Mouse (Mus musculus): ENCODE results near the gene Xpo6. TPM values are rescaled to one million over a fixed set of nuclear protein-coding genes. Genes with fewer than 3 reads are reported as not detected.

Gene Xpo6
- polyA plus RNA-seq, 1 experiment from 2014 or later, result 51.5 TPM

DNA sequence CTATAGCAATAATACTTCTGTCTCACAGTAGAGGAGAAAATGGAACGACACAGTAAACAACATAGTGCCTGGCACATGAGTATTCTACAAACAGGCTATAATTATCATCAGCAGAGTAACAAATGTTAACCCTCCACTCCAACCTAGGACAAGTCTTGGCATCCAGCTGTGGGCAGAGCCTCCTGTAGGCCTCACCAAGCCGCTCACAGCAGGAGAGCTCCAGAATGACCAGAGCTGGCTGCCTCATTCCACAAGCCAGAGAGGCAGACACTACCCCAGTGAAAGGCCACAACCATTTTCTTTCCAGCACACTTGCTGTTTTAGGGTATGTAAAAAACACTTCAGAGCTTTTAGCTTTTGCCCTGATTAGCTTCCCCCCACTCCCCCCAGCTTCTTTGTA, 72.6 kb downstream of the Xpo6 start:
- no peak overlapping the region for H3K4me2 ChIP-seq (replicated peaks)
- H3K36me3 ChIP-seq, result peaks cover 59% of the 10 kb centered on the region
- no peaks in the 10 kb centered on the region for H3K9me3 ChIP-seq (replicated peaks)
- no peaks in the 10 kb centered on the region for H3K4me1 ChIP-seq
- 83% methylated on average over 2 of the region's 2 CpGs for WGBS
- no peak overlapping the region for H3K4me3 ChIP-seq (replicated peaks)
- no peak overlapping the region for H3K9ac ChIP-seq
- H3K27me3 ChIP-seq, result no peaks in the 10 kb centered on the region
- no peak for ATAC-seq (ENCODE audit: insufficient number of reproducible peaks, low FRiP score, low TSS enrichment, low read depth)
- no peak overlapping the region for H3K27ac ChIP-seq (replicated peaks)

GRCm38 (mm10) chr7:126126502-126126901, 73.8 kb downstream of the Xpo6 start:
- ATAC-seq (ENCODE audit: insufficient number of reproducible peaks, low FRiP score, low TSS enrichment, low read depth), result no peak
- H3K27ac ChIP-seq (replicated peaks), result no peak overlapping the region

GRCm38 (mm10) chr7:126121533-126121932, 78.8 kb downstream of the Xpo6 start:
- ATAC-seq (ENCODE audit: insufficient number of reproducible peaks, low FRiP score, low TSS enrichment, low read depth), result 0 out of 2 replicates have a peak, but pooled peaks have one; percentile 34
- H3K4me1 ChIP-seq, result no peaks in the 10 kb centered on the region

More at GRCm38 (mm10) chr7:126126502-126126901, 73.8 kb downstream of the Xpo6 start:
- Histone ChIP-seq H3K4me2 (replicated peaks) (no peak overlapping the region), H3K27me3 (no peaks in the 10 kb centered on the region), H3K36me3 (peaks cover 63% of the 10 kb centered on the region), H3K4me3 (replicated peaks) (no peak overlapping the region), H3K4me1 (no peaks in the 10 kb centered on the region), H3K9ac (no peak overlapping the region), H3K9me3 (replicated peaks) (no peaks in the 10 kb centered on the region)
- WGBS, result 84% methylated on average over 3 of the region's 3 CpGs

GRCm38 (mm10) chr7:126119819-126120218, 80.5 kb downstream of the Xpo6 start:
- H3K4me1 ChIP-seq, result no peaks in the 10 kb centered on the region
- 52% methylated on average over 6 of the region's 6 CpGs for WGBS
- no peak for ATAC-seq (ENCODE audit: insufficient number of reproducible peaks, low FRiP score, low TSS enrichment, low read depth)
- peaks cover 64% of the 10 kb centered on the region for H3K36me3 ChIP-seq
- no peaks in the 10 kb centered on the region for H3K9me3 ChIP-seq (replicated peaks)
- no peak overlapping the region for H3K4me3 ChIP-seq (replicated peaks)
- H3K27ac ChIP-seq (replicated peaks), result no peak overlapping the region
- H3K4me2 ChIP-seq (replicated peaks), result no peak overlapping the region
- no peaks in the 10 kb centered on the region for H3K27me3 ChIP-seq
- no peak overlapping the region for H3K9ac ChIP-seq

More at GRCm38 (mm10) chr7:126121533-126121932, 78.8 kb downstream of the Xpo6 start:
- no peak overlapping the region for H3K4me3 ChIP-seq (replicated peaks)
- 83% methylated on average over 4 of the region's 4 CpGs for WGBS
- H3K9me3 ChIP-seq (replicated peaks), result no peaks in the 10 kb centered on the region
- H3K4me2 ChIP-seq (replicated peaks), result no peak overlapping the region
- no peak overlapping the region for H3K27ac ChIP-seq (replicated peaks)
- no peak overlapping the region for H3K9ac ChIP-seq
- peaks cover 60% of the 10 kb centered on the region for H3K36me3 ChIP-seq
- no peaks in the 10 kb centered on the region for H3K27me3 ChIP-seq

DNA sequence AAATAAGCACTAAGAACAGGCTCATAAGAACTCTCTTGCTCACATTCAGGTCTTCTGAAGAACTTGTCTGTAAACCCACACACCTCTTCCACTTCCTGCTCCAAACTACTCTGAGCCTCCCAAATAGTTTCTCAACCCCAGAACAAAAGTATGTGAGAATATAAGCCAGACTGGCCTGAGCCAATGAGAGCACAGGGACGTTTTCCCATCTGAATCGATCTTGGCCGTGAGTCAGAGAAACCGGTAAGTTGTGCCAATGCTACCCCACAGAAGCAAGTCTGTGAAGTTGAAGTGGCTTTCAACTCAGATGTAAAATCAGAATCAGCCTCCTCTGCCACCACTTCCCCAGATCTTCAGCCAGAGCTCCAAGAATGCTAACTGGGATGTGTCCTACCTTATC, 87.0 kb downstream of the Xpo6 start:
- H3K4me2 ChIP-seq (replicated peaks), result no peak overlapping the region
- H3K9ac ChIP-seq, result no peak overlapping the region
- H3K27me3 ChIP-seq, result no peaks in the 10 kb centered on the region
- H3K36me3 ChIP-seq, result peaks cover 61% of the 10 kb centered on the region
- H3K4me3 ChIP-seq (replicated peaks), result no peak overlapping the region
- ATAC-seq (ENCODE audit: insufficient number of reproducible peaks, low FRiP score, low TSS enrichment, low read depth), result no peak
- no peaks in the 10 kb centered on the region for H3K4me1 ChIP-seq
- H3K27ac ChIP-seq (replicated peaks), result no peak overlapping the region
- WGBS, result 64% methylated on average over 4 of the region's 4 CpGs
- no peaks in the 10 kb centered on the region for H3K9me3 ChIP-seq (replicated peaks)

- Histone ChIP-seq H3K36me3 (peaks cover 81% of the 10 kb centered on the region), H3K27me3 (no peaks in the 10 kb centered on the region)
- no peak for ATAC-seq (ENCODE audit: insufficient number of reproducible peaks, low FRiP score, low TSS enrichment, low read depth)
Measured at GRCm38 (mm10) chr7:126111230-126111629, 89.1 kb downstream of the Xpo6 start.

DNA sequence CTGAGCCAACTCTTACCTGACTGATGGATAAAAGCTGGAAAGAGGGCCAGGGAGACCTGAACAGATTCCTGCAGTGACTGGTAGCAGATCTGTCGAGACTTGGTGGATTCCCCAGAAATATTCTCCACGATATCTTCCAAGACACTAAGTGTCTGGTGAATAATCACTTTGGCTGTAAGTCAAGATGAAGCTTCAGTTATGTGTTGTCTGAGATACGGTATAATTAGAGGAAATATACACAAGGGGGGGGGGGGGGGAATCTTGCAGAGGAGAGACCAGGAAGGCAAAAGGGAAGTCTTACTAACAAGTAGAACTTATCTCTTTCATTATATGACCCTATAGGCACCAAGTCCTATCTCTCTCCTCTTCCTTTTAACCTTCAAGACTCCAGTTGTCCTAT, 90.4 kb downstream of the Xpo6 start:
- Histone ChIP-seq H3K4me3 (replicated peaks) (no peak overlapping the region), H3K9ac (no peak overlapping the region), H3K9me3 (replicated peaks) (no peaks in the 10 kb centered on the region), H3K27me3 (no peaks in the 10 kb centered on the region), H3K4me2 (replicated peaks) (no peak overlapping the region), H3K36me3 (peaks cover 83% of the 10 kb centered on the region), H3K27ac (replicated peaks) (no peak overlapping the region), H3K4me1 (no peaks in the 10 kb centered on the region)
- 84% methylated on average over 3 of the region's 3 CpGs for WGBS
- ATAC-seq (ENCODE audit: insufficient number of reproducible peaks, low FRiP score, low TSS enrichment, low read depth), result no peak

More at GRCm38 (mm10) chr7:126111230-126111629, 89.1 kb downstream of the Xpo6 start:
- Histone ChIP-seq H3K9ac (no peak overlapping the region), H3K4me2 (replicated peaks) (no peak overlapping the region), H3K27ac (replicated peaks) (no peak overlapping the region), H3K4me3 (replicated peaks) (no peak overlapping the region), H3K9me3 (replicated peaks) (no peaks in the 10 kb centered on the region), H3K4me1 (no peaks in the 10 kb centered on the region)
- 73% methylated on average over 2 of the region's 2 CpGs for WGBS

DNA sequence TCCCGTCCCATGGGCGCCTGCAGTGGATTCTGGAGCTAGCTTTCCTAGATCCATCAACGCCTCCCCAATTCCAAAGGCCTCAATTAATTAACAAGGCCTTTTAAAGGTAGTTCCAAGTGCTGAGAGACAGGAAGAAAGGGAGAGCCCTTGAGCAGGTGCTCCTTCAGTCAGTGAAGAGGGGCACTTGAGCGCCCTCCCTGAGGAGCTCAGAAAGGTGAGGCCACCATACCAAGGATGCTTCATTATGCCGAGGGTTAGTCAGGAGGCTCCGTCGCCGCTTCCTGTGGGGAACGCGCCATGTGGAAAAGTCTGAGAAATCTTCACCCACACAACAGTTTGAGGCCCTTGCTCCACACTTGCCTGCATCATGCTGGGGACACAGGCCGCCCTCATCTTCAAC, 99.9 kb downstream of the Xpo6 start:
- Histone ChIP-seq H3K4me1 (no peaks in the 10 kb centered on the region), H3K9ac (no peak overlapping the region), H3K4me3 (replicated peaks) (no peak overlapping the region), H3K36me3 (peaks cover 65% of the 10 kb centered on the region), H3K27me3 (no peaks in the 10 kb centered on the region), H3K4me2 (replicated peaks) (no peak overlapping the region), H3K27ac (replicated peaks) (no peak overlapping the region), H3K9me3 (replicated peaks) (no peaks in the 10 kb centered on the region)
- WGBS, result 94% methylated on average over 11 of the region's 11 CpGs
- ATAC-seq (ENCODE audit: insufficient number of reproducible peaks, low FRiP score, low TSS enrichment, low read depth), result no peak

GRCm38 (mm10) chr7:126099835-126100234, 100.5 kb downstream of the Xpo6 start:
- 93% methylated on average over 2 of the region's 2 CpGs for WGBS
- H3K9me3 ChIP-seq (replicated peaks), result no peaks in the 10 kb centered on the region
- H3K9ac ChIP-seq, result no peak overlapping the region
- ATAC-seq (ENCODE audit: insufficient number of reproducible peaks, low FRiP score, low TSS enrichment, low read depth), result no peak
- H3K27me3 ChIP-seq, result no peaks in the 10 kb centered on the region
- peaks cover 60% of the 10 kb centered on the region for H3K36me3 ChIP-seq
- H3K4me1 ChIP-seq, result no peaks in the 10 kb centered on the region
- H3K4me3 ChIP-seq (replicated peaks), result no peak overlapping the region
- H3K4me2 ChIP-seq (replicated peaks), result no peak overlapping the region
- no peak overlapping the region for H3K27ac ChIP-seq (replicated peaks)

DNA sequence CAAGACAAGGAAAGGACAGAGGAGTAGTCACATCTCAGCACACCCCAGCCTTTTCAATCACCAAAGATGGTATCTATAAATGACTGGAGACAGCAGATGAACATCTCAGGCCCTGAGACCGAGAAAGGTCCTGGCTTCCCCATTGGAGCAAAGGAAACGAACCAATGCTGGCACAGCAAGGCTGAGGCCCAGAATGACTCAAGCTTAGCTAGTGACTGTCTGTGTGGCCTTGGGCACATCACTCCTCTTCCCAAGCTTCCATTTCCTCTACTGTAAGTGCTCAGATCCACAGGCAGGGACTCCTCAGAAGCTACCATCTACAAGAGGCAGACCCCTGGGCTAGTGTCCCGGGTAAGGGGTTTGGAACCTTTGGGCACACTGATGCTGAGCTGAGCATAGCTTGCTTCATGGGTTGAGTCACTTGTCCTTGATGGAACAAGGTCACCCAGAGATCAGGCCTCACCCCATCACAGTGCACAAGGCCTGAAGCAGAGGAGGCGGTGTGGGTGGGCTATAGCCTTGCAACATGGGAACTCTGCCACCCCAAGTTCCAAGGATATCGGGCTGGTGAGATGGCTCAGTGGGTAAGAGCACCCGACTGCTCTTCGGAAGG, 101.0 kb downstream of the Xpo6 start:
- Histone ChIP-seq H3K9ac (no peak overlapping the region), H3K9me3 (replicated peaks) (no peaks in the 10 kb centered on the region), H3K27me3 (no peaks in the 10 kb centered on the region), H3K27ac (replicated peaks) (no peak overlapping the region), H3K4me2 (replicated peaks) (no peak overlapping the region), H3K4me1 (no peaks in the 10 kb centered on the region), H3K4me3 (replicated peaks) (no peak overlapping the region), H3K36me3 (peaks cover 54% of the 10 kb centered on the region)
- no peak for ATAC-seq (ENCODE audit: insufficient number of reproducible peaks, low FRiP score, low TSS enrichment, low read depth)
- 97% methylated on average over 7 of the region's 7 CpGs for WGBS

DNA sequence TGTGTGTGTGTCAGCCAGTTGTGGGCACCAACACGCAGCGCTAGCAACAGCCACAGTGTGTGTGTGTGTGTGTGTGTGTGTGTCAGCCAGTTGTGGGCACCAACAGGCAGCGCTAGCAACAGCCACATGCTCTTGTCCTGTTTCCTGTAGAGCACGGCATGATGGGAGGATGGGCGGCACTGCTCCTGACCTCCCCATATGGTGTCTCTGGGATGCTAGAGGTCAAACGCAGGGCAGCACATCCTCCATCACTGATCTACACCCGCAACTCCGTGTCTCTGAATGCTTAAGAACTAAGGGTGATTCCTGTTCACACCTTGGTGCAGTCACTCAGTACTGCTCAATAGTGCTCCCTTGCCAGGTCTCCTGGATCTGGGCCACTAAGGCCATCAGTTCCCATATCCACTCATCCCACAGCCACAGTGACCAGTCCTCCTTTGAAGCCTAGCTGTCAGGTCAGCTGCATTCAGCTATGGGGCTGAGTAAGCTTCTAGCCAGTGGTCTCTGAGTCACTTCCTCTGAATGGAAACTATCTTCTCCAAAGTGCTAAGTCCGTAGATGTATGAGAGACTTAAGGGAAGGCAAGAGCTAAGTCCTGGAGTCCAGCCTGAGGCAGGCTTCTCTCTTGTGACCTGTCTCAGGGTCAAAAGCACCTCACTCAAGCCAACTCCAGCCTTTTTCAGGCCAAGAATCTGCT, 102.9 kb downstream of the Xpo6 start:
- Histone ChIP-seq H3K36me3 (peaks cover 41% of the 10 kb centered on the region), H3K9ac (no peak overlapping the region), H3K9me3 (replicated peaks) (no peaks in the 10 kb centered on the region), H3K4me2 (replicated peaks) (no peak overlapping the region), H3K4me1 (no peaks in the 10 kb centered on the region), H3K4me3 (replicated peaks) (no peak overlapping the region), H3K27me3 (no peaks in the 10 kb centered on the region), H3K27ac (replicated peaks) (no peak overlapping the region)
- ATAC-seq (ENCODE audit: insufficient number of reproducible peaks, low FRiP score, low TSS enrichment, low read depth), result no peak
- WGBS, result 80% methylated on average over 7 of the region's 9 CpGs

DNA sequence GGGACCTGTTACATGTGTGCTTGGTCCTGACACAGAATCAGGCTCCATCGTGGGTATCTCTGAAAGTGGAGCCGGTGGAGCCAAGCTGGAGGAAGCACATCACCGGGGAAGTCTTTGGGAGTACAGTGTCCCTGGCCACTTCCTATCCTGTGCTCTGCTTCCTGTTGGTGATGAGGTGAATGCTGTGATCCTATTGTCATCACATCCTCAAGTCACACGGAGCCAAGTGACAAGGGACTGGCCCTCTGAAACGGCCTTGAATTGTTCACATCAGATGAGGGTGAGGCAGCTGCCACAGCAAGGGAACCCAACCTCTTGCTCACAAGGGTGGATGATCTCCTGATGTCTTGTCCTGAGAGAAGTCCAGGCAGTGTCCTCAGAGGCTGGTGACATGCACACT, 103.7 kb downstream of the Xpo6 start:
- no peak overlapping the region for H3K9ac ChIP-seq
- no peak for ATAC-seq (ENCODE audit: insufficient number of reproducible peaks, low FRiP score, low TSS enrichment, low read depth)
- no peak overlapping the region for H3K27ac ChIP-seq (replicated peaks)
- H3K27me3 ChIP-seq, result no peaks in the 10 kb centered on the region
- no peaks in the 10 kb centered on the region for H3K9me3 ChIP-seq (replicated peaks)
- H3K36me3 ChIP-seq, result peaks cover 33% of the 10 kb centered on the region
- H3K4me3 ChIP-seq (replicated peaks), result no peak overlapping the region
- WGBS, result 76% methylated on average over 5 of the region's 5 CpGs
- H3K4me2 ChIP-seq (replicated peaks), result no peak overlapping the region
- H3K4me1 ChIP-seq, result no peaks in the 10 kb centered on the region
